Mouse (Mus musculus) stomach, postnatal 0 days (tissue): ENCODE measurements around the gene Dmrt1.

Experiments used
- CTCF ChIP-seq: IDR thresholded peaks from 2 replicates; pipeline ENCODE4 v1.5.1; 2016; ENCODE audit warnings: antibody characterized with exemption, low read depth, mild to moderate bottlenecking, moderate library complexity
- EP300 ChIP-seq: optimal IDR thresholded peaks from 2 replicates; pipeline ENCODE3; 2016; ENCODE audit warnings: antibody characterized with exemption

- TF ChIP-seq CTCF (no peak), EP300 (no peak)
Observed at GRCm38 (mm10) chr19:25578358-25578757, 72.9 kb downstream of the Dmrt1 start.
